Mouse (Mus musculus) liver, postnatal 0 days (tissue): Measurements from ENCODE around the gene Clcnka. TPM values are rescaled to one million over a fixed set of nuclear protein-coding genes. Genes with fewer than 3 reads are reported as not detected.

Source experiments
- ATAC-seq: fragments of 200-750 bp; cut with Nextera tagmentation; 2 replicates; pipeline ENCODE4 v1.8.0; 2017; ENCODE audit warnings: mild to moderate bottlenecking, moderate library complexity
- DNase-seq: peaks from one replicate; pipeline ENCODE4 v3.0.0-alpha.2; 2016
- H3K27ac ChIP-seq: fragments of 300-500 bp; sonication (generic); 2 replicates; pipeline ENCODE4 v1.5.1; 2014; ENCODE audit warnings: antibody characterized with exemption, moderate library complexity, mild to moderate bottlenecking, low read depth
- H3K27me3 ChIP-seq: fragments of 300-500 bp; sonication (generic); 2 replicates; pipeline ENCODE4 v1.6.1; 2014; ENCODE audit warnings: low read length, control low read depth, mixed read lengths; ENCODE audit not compliant: insufficient read depth
- H3K36me3 ChIP-seq: fragments of 300-500 bp; sonication (generic); replicated peaks from 2 replicates; pipeline ENCODE4 v1.6.1; 2014; ENCODE audit warnings: mild to moderate bottlenecking, control low read depth, low read length, moderate library complexity, mixed read lengths; ENCODE audit not compliant: insufficient read depth
- H3K4me1 ChIP-seq: fragments of 300-500 bp; sonication (generic); 2 replicates; pipeline ENCODE4 v1.6.1; 2014; ENCODE audit warnings: antibody characterized with exemption, mild to moderate bottlenecking, control low read depth; ENCODE audit not compliant: insufficient read depth
- H3K4me2 ChIP-seq: fragments of 300-500 bp; sonication (generic); 2 replicates; pipeline ENCODE4 v1.6.1; 2014; ENCODE audit warnings: low read depth, mild to moderate bottlenecking, low read length, moderate library complexity, mixed read lengths
- H3K4me3 ChIP-seq: fragments of 300-500 bp; sonication (generic); 2 replicates; pipeline ENCODE4 v1.5.1; 2014; ENCODE audit warnings: low read depth, low read length
- H3K9ac ChIP-seq: fragments of 300-500 bp; sonication (generic); replicated peaks from 2 replicates; pipeline ENCODE4 v1.6.1; 2014; ENCODE audit warnings: mild to moderate bottlenecking, moderate library complexity
- H3K9me3 ChIP-seq: fragments of 300-500 bp; sonication (generic); 2 replicates; pipeline ENCODE4 v1.6.1; 2016; ENCODE audit warnings: mild to moderate bottlenecking, control low read depth, low read length, mixed read lengths
- CTCF ChIP-seq: sonication (generic); IDR thresholded peaks from 2 replicates; pipeline ENCODE4 v1.5.1; 2016; ENCODE audit warnings: antibody characterized with exemption, low read depth
- EP300 ChIP-seq: IDR thresholded peaks from 2 replicates; pipeline ENCODE4 v1.6.1; 2016; ENCODE audit warnings: antibody characterized with exemption, low read depth, mild to moderate bottlenecking
- WGBS: fragments of 180-500 bp; shearing (Covaris S2); extraction: QIAGEN DNeasy Blood & Tissue Kit; methylation state at CpG from one replicate; pipeline ENCODE4 v1.1.7; 2014; ENCODE audit not compliant: insufficient replicate concordance; 5-methylcytosine and 5-hydroxymethylcytosine counted together
- polyA plus RNA-seq: library from polyadenylated mRNA; unstranded; fragments of >200 nt; fragmentation: Nextera tagmentation; extraction: Ambion mirVana; gene quantifications from 2 replicates; pipeline ENCODE4 v1.2.1, GENCODE M21; 2015

Clcnka gene
- polyA plus RNA-seq, 1 experiment from 2014 or later = not detected

GRCm38 (mm10) chr4:141345219-141345618, 53.3 kb downstream of the Clcnka start:
- Histone ChIP-seq H3K4me2 (no peak overlapping the region), H3K27me3 (no peaks in the 10 kb centered on the region), H3K4me1 (peaks cover 6% of the 10 kb centered on the region; the same call in 1 of the 2 replicates), H3K36me3 (no peaks in the 10 kb centered on the region), H3K4me3 (no peak overlapping the region), H3K9ac (no peak overlapping the region), H3K27ac (no peak overlapping the region), H3K9me3 (no peaks in the 10 kb centered on the region)
- TF ChIP-seq CTCF (no peak), EP300 (no peak)
- ATAC-seq = no peak
- WGBS = 74% methylated on average over 12 of the region's 12 CpGs
- no peak for DNase-seq

GRCm38 (mm10) chr4:141343515-141343914, 55.0 kb downstream of the Clcnka start:
- H3K4me3 ChIP-seq = no peak overlapping the region
- 76% methylated on average over 7 of the region's 7 CpGs for WGBS
- no peaks in the 10 kb centered on the region for H3K27me3 ChIP-seq
- ATAC-seq (no peak), DNase-seq (no peak)
- H3K9ac ChIP-seq = no peak overlapping the region
- TF ChIP-seq CTCF (no peak), EP300 (no peak)
- no peaks in the 10 kb centered on the region for H3K9me3 ChIP-seq
- H3K4me2 ChIP-seq = no peak overlapping the region
- H3K36me3 ChIP-seq = no peaks in the 10 kb centered on the region
- no peak overlapping the region for H3K27ac ChIP-seq
- peaks cover 6% of the 10 kb centered on the region; the same call in 1 of the 2 replicates for H3K4me1 ChIP-seq

GRCm38 (mm10) chr4:141341477-141341876, 57.0 kb downstream of the Clcnka start:
- 59% methylated on average over 7 of the region's 7 CpGs for WGBS

GRCm38 (mm10) chr4:141338853-141339252, 59.7 kb downstream of the Clcnka start:
- no peak for DNase-seq
- H3K4me1 ChIP-seq = no peaks in the 10 kb centered on the region
- H3K9me3 ChIP-seq = no peaks in the 10 kb centered on the region
- TF ChIP-seq EP300 (no peak), CTCF (no peak)
- no peak overlapping the region for H3K9ac ChIP-seq
- H3K4me2 ChIP-seq = no peak overlapping the region
- 9% methylated on average over 1 of the region's 1 CpGs for WGBS
- no peak; the same call in 1 of the 2 replicates for ATAC-seq
- H3K27me3 ChIP-seq = no peaks in the 10 kb centered on the region
- no peak overlapping the region for H3K4me3 ChIP-seq
- H3K27ac ChIP-seq = no peak overlapping the region
- H3K36me3 ChIP-seq = no peaks in the 10 kb centered on the region

More at GRCm38 (mm10) chr4:141341477-141341876, 57.0 kb downstream of the Clcnka start:
- H3K4me3 ChIP-seq = no peak overlapping the region
- no peaks in the 10 kb centered on the region for H3K27me3 ChIP-seq
- no peaks in the 10 kb centered on the region for H3K36me3 ChIP-seq
- no peak overlapping the region for H3K9ac ChIP-seq
- H3K27ac ChIP-seq = no peak overlapping the region
- H3K4me1 ChIP-seq = no peaks in the 10 kb centered on the region
- H3K4me2 ChIP-seq = no peak overlapping the region
- no peak for DNase-seq
- no peaks in the 10 kb centered on the region for H3K9me3 ChIP-seq
- no peak for TF ChIP-seq CTCF
- no peak for TF ChIP-seq EP300
- ATAC-seq = no peak

- no peaks in the 10 kb centered on the region for H3K36me3 ChIP-seq
- ATAC-seq = no peak
- H3K9ac ChIP-seq = no peak overlapping the region
- no peak for DNase-seq
- TF ChIP-seq EP300 (no peak), CTCF (no peak)
- H3K4me2 ChIP-seq = no peak overlapping the region
- no peak overlapping the region for H3K4me3 ChIP-seq
- H3K27ac ChIP-seq = no peak overlapping the region
- no peaks in the 10 kb centered on the region for H3K4me1 ChIP-seq
- H3K27me3 ChIP-seq = no peaks in the 10 kb centered on the region
- no peaks in the 10 kb centered on the region for H3K9me3 ChIP-seq
- WGBS = 51% methylated on average over 6 of the region's 6 CpGs
Observed at GRCm38 (mm10) chr4:141337986-141338385, 60.5 kb downstream of the Clcnka start.

- H3K9ac ChIP-seq = no peak overlapping the region
- H3K4me3 ChIP-seq = no peak overlapping the region
- H3K36me3 ChIP-seq = no peaks in the 10 kb centered on the region
- no peaks in the 10 kb centered on the region for H3K9me3 ChIP-seq
- H3K4me2 ChIP-seq = no peak overlapping the region
- ATAC-seq = no peak
- no peaks in the 10 kb centered on the region for H3K4me1 ChIP-seq
- DNase-seq = no peak
- no peak overlapping the region for H3K27ac ChIP-seq
- TF ChIP-seq EP300 = no peak
- TF ChIP-seq CTCF = no peak
- WGBS = 72% methylated on average over 6 of the region's 6 CpGs
- no peaks in the 10 kb centered on the region for H3K27me3 ChIP-seq
Observed at GRCm38 (mm10) chr4:141336196-141336595, 62.3 kb downstream of the Clcnka start.
